Mouse (Mus musculus) mesoderm, embryonic 11.5 days (tissue): ENCODE results near the gene Gm11214.
A peak's percentile ranks its signal among the peaks of the same experiment; 100 is the strongest.

Experiments
- DNase-seq: peaks from one replicate; pipeline ENCODE4 v3.0.0-alpha.2; 2012; ENCODE audit warnings: low read depth, low spot score

Gene Gm11214

DNA sequence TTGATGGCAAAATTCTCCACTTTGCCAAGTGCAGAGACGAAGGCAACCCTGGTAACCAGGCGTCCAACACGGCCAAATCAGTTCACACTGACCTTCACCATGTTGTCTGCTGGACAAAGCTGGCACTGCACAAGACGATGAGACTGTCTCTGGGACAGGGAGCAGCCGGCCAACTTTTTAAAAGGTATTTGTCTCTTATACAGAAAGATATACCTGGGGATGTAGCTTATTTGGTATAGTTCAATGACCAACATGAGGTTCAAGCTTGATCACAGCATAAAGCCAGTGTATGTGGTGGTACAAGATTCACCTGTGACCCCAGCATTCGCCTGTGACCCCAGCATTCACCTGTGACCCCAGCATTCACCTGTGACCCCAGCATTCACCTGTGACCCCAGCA lies at the start of gene Gm11214:
Gm11214 (minus strand) TSS at position 101 of the 400 bp plus-strand sequence.
- DNase-seq = no peak

DNA sequence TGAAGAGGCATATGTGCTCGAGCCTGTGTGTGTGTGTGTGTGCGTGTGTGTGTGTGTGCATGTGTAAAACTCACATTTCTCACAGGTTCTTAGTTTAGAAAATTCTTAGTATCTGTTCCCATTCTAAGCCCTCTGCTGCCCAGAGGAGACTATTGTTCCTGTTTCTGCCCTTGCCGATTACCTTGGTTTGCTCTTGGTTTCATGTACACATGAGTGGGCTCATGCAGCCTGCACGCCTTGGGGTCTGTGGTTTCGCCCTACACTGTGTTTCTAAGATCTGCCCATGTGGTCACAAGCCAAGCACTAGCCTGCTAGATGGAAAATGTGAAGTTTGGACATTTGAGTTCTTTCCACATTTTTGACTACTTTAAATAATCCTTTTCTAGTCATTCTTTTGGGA lies 48.7 kb upstream of the Gm11214 start:
- DNase-seq = no peak

DNA sequence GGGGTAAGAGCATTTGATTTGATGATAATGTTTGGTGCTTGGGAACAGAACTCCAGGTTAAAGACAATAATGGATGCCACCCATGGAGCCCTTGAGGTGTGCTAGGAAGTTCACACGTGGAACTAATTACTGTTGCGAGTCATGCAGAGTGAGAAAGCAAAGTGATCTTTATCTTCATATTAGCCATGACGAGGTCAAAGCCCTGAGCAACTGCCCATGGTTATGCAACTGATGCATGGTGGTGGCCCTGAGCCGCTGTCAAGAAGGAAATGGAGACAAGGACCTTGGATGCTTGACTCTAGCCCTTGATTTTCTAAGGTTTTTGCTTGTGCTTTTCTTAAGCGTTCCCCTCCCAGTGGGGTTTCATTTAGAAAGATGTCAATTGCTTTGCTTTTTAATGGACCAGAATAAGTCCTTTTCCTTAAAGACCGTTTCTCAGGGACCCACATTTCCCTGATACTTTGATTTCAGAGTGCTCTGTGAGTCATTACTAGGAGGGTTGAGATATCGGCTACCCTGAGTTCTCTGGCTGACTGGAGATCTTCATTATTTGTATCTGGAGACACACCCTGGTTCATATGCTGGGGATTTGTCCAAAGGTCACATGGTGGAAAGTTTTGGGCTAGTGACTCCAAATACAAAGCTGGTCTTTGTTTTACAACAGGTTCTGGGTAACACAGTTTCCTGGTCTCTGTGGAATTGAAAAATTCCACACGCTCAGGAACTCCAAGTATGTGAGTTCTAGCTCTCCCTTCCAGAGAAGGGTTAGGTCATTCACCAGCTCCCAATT lies 47.4 kb upstream of the Gm11214 start:
- DNase-seq = peak; percentile 42

DNA sequence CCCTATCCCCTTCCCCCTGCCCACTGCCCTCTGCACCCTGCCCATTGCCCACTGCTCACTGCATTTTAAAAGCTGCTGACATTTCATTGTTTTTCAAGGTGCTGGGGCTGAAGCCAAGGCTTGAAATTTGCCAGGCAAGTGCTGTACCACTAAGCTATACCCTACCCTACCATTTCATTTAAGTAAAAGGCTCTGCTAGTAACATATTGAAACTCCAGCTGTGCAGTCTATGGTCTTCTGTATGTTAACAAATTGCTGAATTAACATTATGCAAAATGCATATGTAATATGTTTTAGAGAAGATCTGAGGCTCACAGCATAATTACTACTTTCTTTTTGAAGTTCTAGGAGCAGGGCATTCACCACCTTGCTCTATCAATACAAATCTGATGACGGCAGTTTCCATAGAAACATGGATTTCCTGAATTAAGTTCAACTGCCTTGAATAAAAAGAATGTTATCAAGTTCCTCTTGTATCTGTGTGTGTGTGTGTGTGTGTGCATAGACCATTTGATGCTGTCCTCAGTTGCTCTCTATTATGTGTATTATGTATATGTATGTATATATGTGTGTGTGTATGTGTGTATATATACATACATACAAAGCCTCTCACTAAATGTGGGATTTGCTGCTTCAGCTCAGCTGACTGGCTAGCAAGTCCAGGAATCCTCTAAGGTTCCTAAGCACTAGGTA lies 43.2 kb upstream of the Gm11214 start:
- no peak for DNase-seq

DNA sequence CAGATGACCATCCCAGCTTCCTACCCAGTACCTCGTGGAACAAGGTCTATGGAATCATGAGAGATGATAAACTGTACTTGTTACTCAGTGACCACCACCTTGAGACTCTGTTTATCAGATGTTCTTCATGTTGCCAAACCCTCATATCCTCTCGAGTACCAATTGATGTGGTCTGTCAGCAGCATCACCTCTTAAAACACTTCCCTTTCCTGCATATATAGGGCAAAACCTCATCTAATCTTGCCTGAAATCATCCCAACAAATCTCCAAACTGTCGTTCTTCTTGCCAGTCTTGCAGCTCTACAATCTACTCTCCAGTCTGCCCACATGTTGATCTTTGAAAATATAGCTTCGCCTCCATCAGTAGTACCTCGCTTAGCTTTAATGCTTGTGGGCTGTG lies 41.1 kb upstream of the Gm11214 start:
- DNase-seq = no peak

DNA sequence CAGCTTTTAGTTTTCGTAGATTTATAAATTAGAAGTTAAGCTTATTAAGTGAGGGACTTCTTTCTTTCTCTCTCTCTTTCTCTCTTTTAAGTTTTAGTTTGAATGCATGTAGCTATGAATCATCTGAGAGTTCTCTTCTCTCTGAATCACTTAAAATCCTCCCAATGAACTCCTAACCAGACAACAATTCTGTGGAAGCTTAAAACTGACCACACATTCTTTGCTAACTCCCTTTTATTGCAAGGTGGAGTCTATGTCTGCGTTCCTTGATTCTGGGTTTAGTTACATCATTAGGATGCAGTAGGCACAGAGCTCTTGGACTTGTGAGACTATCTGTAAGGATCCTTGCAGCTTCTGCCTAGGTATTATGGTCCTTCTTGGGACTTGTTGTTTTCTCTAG lies 40.5 kb upstream of the Gm11214 start:
- DNase-seq = no peak

DNA sequence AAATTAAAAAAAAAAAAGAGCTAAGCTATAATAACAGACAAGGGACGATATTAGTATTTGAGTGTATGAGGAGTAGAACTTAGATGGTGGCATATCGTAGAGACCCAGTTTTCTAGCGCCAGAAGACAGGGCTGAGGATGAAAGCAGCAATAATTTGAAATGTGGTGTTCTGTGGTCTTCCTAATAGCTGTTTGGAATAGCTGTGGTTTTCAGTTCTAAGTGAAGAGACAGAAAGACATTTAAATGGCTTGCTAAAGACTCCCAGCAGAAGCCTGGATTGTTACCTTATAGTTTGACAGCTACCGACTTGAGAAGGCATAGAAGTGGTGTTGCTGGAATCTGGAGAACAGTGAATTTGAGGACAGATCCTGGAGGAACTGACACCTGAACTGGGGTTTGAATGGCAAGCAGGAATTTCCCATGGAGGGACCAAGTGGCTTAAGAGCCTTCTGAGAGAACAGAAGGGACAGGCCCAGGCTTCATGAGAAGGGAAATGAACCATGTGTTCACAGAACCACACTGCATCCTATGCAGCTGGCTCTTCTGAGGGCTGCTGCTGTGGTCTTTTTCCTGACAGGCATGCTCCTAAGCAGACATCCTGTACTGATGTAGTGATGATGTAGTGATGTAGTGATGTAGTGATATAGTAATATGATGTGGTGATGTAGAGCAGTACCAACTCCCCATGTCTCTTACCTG lies 39.0 kb upstream of the Gm11214 start:
- DNase-seq = no peak

DNA sequence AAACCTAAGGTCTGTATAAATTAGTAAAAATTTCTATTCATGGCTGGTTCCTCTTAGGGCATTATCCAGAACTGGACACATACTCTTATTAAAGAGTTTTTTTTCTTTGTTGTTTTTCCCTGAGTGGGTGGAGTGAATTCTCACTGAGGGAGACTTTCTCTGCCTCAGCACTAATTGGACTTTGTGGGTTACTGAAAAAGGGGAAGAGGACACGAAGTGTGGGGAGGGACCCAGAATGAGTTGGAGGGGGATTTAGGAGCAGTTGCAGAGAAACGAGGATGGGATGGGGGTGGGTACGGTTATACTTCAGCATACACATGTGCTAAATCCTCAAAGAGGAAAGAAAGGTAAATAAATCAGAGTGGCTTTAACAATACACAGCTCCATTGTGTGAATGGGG lies 36.6 kb upstream of the Gm11214 start:
- DNase-seq = no peak

DNA sequence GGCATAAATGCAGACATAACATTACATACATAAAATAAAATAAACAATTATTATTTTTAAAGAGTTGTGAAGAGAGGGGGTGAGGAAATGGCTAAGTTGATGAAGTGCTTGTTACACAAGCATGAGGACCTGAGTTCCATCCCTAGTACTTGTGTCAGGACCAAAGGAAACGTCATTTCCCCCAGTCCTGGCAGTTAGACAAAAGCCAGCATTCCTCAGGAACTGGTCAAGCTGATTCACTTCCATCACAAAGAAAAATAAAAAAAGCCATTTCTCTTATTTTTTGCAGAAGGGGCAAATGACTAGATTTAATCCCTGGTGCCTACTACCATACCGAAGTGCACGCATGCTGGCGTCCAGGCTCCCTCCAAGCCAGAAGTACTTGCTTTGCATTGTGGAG lies 33.7 kb upstream of the Gm11214 start:
- no peak for DNase-seq

DNA sequence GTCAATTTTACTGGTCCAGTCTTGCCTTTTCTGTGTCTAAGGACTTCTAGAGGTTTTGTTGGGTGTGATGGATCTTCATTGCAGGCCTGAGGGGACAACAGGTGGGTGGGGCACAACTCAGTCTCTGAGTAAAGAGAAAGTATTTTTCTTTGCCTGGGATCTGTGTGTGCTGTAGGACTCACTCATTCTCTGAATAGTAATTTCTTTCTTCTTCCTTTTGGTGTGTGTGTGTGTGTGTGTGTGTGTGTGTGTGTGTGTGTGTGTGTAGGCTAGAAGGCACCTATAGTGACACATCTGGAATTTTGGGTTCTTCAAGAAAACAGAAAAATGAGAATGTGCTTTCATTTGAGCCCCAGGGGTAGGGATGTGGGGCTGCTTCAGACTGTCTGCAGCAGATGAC lies 29.2 kb upstream of the Gm11214 start:
- no peak for DNase-seq

DNA sequence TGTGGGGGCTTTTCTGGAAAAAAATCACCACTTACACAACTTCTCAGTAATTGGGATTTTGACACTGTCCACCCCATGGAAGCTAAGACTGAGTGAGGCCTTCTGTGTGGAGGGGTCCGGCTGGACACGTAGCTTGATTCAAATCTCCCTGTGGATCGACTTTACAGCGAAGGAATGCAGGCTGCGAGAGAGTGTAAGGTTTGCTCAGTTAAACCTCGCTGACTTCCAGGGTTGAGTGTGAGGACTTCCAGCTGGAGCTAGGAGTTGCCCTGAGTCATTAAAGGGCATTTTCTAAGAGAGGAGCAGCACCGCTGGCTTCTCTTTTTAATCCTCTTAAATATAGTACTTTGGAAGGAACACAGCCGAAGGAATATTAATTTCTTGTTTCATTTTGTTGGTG lies 24.2 kb upstream of the Gm11214 start:
- DNase-seq = no peak

DNA sequence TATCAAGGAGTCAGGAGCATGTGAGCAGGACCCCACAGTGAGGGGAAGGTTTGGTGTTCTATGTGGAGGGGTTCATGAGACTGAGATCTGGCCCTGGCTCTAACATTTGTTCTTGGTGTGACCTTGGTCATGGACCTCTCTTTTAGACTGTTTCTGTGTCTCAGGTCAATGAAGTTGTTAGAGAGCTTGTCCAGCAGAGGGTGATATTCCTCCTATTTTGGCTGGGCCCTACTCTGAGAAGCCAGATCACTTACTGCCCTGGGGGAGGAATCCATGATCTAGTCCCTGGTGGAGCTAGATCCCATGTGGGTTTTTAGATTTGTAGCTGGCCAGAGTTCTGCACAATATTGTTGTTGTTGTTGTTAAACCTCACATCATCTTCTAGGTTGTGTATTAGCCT lies 23.0 kb upstream of the Gm11214 start:
- peak; percentile 32 for DNase-seq

DNA sequence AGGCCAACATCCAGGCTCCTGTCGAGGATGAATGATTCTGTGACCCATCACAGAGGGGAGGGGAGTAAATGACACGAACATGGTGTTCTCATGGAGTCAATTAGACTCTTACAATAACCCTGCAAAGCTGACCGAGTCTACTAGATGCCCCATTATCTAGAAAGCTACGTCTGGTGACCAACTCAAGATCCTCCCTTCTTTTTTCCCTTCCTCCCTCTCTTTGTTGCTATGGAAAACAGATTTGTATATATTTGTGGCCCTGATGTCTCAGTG lies 22.0 kb upstream of the Gm11214 start:
- DNase-seq = no peak

DNA sequence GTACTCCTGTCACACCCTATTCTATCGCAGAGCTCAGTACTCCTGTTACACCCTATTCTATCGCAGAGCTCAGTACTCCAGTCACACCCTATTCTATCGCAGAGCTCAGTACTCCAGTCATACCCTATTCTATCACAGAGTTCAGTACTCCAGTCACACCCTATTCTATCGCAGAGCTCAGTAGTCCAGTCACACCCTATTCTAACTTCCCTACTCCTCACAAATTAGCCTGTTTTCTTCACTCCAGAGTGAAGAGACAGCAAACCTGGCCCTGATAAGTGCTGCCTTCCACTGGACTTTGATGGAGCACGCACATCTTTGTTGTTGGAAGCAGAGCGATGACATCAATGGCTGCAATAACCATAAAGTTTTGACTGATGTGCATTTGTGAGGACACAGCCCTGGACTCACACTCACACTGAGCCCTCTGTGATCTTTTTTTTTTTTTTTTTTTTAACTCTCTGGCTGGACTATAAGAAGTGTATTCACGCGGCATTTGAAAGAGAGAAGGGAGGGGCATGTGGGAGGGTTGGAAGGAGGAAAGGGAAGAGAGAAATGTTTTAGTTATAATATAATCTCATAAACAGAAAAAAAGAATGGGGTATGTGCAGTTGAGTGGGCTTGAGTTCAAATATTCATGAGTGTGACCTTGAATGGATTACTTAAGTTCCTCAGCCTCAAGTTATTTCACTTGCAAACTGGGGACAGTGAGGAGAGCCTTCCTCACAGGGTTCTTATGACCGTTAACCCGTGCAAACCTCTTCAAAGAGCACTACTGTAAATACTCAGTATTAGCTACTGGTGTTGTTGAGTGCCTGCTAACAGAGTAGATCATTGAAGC lies 21.5 kb upstream of the Gm11214 start:
- DNase-seq = no peak

DNA sequence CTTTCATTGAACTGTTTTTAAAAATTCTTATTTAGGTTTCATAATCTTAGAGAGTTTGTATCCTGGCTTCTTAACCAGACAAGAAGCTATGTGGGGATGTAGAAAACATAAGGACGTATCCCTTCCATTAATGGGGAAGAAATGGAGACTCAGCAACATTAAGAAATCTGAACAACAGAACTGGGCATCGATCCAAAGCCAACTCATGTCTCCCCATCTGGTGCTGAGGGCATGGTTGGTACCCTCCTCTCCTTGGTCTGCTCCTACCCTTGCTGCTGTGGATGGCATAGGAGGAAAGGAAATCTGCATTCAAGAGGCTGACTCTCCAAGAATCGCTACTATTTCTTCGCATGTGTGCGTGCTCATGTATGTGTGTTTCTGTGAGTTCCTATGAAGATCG lies 20.5 kb upstream of the Gm11214 start:
- no peak for DNase-seq

DNA sequence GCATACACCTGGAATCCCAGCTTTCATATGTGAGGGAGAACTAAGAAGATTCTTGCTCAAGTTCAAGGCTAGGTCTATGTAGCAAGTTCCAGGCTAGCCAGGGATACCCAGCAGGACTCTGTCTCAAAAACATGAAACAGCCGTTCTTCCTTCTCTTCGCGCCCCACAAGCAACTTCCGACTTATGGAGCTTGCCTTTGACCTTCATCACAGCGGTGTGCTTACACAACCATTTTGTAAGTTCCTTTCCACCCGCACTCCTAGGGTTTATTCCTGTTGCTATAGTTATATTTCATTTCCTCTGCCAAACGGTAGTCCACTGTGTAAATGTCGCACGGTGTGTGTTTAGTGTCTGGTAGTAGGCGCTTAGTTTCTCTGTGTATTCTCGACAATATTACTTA lies 19.9 kb upstream of the Gm11214 start:
- no peak for DNase-seq

DNA sequence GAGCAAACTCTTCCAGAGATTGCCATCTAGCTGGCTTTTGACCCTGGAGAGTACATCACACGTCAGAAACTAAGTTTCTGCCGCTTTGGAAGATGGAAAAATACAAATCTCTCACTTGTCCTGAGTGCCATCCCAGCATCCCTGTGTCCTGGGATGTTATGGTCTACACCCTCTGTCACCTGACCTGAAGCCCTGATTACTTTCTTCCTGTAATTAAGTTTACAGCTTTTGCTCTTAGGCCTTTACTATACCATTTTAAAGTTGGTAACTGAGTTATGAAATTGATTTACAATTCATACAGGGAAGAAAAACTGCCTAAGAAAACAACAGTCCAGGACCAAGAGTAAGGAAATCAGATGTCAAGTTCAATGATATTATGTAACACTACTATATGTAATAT lies 19.3 kb upstream of the Gm11214 start:
- no peak for DNase-seq

DNA sequence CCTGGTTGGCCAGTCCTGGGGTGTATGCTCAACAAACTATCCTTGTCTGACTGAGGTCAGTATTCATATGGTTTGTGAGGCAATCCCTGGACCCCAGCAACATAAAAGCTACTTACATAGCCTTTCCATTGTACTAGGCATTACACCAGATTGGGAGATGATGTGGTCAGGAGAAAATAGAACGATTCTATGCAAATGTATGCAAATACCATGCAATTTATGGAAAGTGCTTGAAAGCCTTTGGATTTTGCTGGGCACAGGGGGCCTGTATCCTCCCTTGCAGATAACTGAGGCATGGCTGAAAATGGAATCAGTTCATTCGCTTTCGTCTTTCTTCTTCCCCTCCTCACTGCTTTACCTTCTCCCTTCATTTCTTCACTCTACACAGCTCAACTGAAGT lies 18.4 kb upstream of the Gm11214 start:
- DNase-seq = no peak

DNA sequence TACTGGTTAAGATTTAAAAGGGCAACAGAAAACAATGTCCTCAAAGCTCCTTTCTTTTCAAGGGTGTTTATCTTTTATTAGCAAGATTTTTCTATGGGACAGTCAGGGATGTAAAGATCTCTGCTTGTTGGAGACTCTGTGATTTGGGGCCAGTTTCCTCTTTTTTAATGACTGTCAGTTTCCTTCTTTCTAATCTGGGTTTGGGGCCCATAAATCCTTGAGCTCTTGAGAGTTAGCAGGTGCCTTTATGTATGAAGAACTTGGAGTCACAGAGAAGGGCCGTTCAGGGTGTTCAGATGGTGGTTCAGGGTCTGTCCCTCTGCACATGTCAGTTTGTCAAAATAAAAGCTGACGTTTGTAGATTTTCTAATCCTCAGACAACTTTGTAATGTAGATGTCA lies 11.9 kb upstream of the Gm11214 start:
- DNase-seq = no peak

DNA sequence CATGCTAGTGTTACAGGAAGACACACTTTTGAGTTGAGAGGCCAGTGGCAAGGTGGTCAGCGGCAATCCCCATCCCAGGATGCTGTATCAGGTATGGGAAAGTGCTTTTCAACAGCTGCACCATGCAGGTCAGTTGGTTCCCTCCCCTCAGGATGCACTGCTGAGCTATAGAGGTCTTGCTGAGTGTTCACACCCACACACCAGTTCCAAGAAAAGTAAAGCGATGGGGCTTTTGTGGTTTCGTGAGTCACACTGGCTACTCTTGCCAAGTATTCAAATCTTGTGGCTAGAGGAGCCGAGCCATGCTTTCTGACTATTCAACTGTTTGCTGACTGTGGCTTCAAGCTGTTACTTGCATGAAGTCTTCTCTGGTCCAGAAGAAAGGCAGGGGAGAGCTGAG lies 5.1 kb upstream of the Gm11214 start:
- DNase-seq = no peak

DNA sequence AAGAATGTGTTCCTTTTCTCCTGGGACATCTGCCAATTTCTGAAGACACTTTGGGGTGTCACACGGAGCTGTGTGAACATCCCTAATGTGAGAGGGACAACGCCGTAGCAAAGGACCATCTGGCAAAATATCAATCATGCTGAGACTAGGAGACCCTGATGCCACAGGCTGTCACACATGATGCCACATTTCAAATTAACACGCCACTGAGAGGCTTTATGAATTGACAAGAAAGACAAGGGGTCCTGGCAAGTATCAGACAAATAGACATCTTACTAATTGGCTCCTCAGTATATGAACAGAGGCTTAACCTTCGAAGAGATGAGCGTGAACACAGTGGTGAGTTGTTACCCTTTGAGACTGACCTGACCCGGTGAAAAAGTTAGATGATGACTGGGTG lies 2.6 kb upstream of the Gm11214 start:
- peak; percentile 40 for DNase-seq

DNA sequence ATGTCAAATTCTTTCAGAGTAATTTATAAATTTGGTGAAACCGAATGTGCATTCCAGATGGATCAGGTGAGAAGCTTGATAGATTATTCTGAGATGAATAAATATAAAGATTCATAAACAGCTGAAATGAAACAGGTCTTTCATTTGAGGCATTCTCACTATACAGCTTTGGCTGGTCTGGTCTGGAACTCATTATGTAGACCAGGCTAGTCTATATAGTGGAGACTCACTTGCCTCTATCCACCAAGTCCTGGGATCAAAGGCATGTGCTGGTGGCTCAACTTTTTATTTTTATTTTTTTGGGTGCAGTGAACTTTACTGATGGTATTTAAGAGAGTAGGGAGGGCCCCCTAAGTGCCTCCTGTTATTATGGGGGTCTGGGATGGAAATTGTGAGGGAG lies 1.3 kb downstream of the Gm11214 start:
- no peak for DNase-seq
